Mouse (Mus musculus) cerebellum, adult 9-10 months (tissue): ENCODE measurements around the gene Magi1.

Experiments
- DNase-seq: peaks from one replicate; pipeline ENCODE4 v3.0.0; 2022

Gene Magi1

DNA sequence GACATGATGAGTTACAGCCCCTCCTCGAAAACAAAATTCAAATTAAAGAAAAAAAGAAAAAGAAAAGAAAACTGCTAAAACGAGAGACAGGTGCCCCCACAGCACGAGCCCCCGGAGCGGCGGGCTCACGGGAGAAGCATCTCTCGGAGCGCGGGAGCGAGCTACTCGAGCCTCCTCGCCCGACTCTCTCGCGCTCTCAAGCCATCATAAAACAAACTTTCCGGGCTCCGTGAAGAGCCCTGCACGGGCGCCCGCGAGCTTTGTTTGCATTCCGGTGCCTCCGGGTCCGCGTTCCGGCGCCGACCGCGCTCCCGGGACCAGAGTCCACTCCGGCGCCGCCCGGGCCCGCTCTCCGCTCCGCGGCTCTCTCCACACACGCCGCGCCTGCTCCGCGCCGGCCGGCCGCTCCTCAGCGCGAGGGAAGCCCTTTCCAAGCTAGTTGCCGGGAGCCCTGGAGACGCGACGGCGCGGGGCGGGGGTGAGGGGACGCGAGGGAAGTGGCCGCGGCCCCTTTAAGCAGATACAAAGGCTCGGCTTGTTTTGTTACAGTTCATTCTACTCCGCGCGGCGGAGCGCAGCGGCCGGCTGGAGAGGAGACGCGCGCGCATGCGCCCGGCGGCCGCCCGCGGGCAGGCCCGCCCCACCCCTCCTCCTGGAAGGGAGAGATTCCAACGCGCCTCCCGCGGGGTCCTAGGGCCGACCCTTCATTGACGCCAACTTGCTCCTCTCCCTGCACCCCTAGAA is at the start of gene Magi1:
Magi1 (minus strand) TSS at position 600 of the 744 bp plus-strand sequence.
- DNase-seq = peak; percentile 96

DNA sequence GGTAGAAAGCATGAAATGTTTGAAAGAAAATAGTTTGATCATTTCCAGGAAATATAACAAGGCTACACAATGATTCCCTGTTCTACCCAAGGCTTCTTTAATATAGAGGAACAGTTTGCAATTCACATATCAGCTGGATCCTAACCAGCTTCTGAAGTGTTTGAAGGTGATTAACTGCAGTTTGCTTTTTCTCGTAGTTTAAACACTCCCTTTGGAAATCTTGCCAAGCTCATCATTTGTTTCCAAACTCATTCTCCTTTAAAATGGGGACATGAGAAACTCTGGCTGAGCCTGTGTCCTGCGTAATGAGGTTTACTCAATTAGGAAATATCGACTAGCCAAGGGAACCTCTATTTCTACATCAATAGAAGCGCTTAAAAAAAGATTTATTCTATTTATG is 43.4 kb upstream of the Magi1 start:
- no peak for DNase-seq

GRCm38 (mm10) chr6:94316886-94317285 is 33.2 kb upstream of the Magi1 start:
- DNase-seq = no peak

GRCm38 (mm10) chr6:94312285-94312684 is 28.6 kb upstream of the Magi1 start:
- no peak for DNase-seq

DNA sequence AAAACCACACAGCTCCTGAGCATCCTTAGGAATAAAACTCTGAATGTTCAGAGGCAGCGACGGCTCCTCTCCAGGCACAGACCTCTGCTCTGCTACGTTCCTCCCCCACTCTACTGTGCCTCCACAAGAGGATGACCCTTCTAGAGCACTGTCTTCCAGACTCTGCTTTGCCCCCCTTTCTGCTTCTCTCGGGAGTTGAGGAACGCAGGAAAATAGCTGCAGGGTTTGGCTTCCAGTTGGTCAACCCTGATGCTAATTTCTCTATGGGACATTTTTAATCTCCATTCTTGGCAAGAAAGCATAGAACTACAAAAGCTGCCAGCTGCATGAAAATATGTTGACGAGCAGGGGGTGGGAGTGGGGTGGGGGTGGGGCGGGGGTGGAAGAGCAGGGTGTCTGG is 24.8 kb upstream of the Magi1 start:
- no peak for DNase-seq

- no peak for DNase-seq
Observed at GRCm38 (mm10) chr6:94303512-94303911, 19.8 kb upstream of the Magi1 start.

DNA sequence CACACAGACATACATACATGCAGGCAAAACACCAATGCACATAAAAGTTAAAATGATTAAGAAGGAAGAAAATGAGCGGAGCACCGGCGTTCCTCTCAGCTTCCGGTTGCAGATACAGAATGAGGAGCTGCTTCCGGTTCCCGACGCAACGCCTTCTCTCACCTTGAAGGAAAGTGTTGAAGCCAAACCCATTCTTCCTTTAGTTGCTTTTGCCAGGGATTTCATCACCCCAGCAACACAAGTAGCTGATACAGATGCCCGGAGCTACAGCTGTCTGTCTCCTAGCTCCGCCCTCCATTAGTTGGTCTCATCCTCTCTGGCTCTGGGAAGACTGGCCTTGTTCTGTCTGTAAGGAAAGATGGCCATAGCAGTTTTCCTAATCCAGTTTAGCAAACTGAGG is 18.1 kb upstream of the Magi1 start:
- no peak for DNase-seq

DNA sequence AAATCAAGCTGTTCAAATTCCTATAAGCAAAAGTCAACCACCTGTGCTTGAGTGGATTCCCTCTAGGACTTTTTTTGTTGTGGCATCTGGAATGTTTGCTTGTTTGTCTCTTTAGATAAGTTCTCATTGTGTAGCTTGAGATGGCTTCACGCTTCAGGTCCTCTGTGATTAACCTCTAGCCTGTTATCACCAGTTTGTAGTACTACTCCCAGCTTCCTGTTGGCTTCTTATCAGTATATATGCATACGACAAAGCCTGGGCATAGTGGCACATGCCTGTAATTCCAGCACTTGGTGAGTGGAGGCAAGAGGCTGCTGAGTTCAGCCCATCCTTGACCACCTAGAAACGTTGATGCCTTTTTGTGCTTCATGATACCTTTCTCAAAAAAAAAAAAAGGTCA is 16.8 kb upstream of the Magi1 start:
- DNase-seq = no peak

DNA sequence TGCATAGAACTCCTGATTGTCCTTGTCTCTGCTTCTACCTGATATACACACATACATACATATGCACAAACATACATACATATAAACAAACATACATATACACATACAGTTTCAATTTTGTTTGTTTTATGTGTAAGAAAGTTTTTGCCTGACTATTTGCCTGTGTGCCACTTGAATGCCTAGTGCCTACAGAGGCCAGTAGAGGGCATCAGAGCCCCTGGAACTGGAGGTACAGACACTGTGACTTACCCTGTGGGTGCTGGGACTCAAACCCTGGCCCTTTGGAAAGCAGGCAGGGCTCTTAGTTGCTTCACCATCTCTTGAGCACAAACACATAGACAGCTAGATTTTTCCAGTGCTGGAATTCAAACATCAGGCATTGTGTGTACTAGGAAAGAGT is 3.7 kb upstream of the Magi1 start:
- no peak for DNase-seq

DNA sequence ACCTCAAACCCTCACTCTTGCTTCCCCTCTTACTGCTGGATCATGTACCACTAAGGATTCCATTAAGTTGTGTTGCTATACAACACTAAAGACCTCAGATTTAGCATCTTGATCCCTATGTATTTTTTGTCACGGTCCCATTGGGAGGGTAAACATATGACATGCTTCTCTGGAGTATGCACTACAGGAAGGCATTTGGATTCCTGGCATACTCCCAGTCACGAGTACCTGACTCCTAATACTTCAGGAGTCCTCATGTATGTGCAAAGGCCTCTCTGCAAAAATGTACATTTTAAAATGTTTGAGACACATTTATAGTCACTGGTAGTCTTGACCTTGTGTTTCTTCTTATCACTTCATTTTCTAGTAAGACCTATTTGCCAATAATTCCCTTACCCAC is 2.8 kb upstream of the Magi1 start:
- DNase-seq = no peak

DNA sequence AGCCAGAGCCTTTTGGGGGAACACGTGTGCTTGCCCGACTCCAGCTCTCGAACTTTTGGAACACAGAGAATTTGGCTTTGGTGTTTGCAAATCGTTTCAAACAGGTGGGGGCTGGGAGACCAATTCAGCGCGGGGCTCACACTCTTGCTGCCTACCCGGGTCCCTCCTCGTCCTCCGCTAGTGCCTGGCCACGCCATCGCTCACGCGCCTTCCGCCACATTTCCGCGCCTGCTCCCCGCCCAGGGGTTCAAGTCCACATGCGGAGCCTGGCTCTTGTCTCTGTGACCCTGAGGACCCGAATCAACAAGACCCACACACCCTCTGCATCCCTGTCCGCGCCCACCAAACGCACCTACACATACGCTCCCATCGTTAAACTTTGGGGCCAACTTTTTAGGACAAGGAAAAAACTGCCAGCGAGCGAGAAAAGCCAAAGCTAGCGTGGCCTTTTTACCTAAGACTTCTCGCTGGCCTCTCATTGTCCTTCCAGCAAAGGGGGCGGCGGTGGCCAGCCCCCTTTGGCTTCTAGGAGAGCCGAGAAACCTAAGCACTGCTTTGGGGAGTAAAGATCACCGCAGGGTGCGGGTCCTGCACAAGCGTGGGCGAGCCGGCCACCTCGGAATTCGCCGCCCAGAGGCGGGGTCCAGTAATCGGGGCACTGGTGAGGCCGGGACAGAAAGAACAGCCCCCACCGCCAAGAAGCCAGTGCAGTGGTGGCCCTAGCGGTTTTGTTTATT is 540 bp upstream of the Magi1 start:
- peak; percentile 39 for DNase-seq

- DNase-seq = peak; percentile 58
Observed at GRCm38 (mm10) chr6:94282301-94283241, 1.1 kb downstream of the Magi1 start.

DNA sequence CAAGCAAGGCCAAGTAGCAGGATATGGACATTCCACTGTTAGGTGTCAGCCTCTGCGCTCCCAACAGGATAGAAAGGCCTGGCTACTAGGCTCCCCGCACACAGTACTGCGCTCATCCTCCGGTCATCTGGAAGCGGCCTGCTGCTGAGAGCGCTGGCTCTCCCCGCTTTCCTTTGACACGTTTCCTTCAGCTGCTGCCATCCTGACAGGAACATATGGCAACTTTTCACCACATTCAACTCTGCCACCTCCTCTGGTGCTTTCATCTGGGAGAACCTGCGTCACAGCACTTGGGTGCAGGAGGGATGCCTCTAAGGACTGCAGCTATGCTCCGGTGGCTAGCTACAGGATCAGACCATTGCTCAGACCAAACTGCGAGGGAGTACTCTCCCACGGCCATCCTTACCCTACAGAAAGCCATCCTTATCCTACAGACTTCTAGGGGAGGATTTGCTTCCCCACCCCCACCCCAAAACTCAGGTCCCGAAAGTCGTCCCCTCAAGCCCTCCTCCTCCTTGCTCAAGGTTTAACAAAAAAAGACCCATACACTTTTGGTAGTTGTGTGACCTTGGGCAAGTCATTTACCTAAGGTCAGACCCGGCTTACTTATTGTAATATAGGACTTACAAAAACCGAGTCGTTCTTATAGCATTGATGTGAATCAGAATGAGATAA is 2.0 kb downstream of the Magi1 start:
- DNase-seq = peak; percentile 56

- DNase-seq = no peak
Observed at GRCm38 (mm10) chr6:94273941-94274340, 9.8 kb downstream of the Magi1 start.

DNA sequence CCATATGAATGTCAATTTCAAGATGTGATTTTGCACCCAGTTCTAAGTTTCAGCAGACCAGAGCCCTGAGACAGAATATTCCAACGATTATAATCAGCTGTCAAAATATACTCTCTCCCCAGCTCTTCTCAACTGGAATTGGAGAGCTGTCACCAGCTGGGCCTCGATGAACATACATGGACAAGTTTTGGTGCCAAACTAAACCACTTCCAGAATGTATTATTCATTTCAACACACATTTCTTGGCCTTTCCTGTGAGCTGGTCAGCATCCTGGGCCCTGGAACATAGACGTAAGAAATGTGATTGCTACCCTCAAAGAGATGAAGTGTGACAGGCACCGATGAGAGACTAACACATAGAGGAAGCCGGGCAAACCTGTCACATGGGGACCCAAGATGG is 13.7 kb downstream of the Magi1 start:
- no peak for DNase-seq

DNA sequence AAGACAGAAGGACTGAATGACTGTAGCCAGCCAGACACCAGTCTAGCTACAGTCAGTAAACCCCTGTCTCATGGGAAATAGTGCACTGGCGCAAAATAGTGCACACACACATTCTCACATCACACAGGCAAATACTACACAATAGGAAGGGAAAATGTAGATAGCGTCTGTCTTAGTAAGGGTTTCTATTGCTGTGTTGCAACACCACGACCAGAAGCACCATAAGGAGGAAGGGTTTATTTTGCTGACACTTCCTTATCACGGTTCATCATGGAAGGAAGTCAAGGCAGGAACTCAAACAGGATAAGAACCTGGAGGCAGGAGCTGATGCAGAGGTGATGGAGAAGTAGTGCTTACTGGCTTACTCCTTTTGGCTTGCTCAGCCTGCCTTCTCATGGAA is 14.5 kb downstream of the Magi1 start:
- DNase-seq = no peak

GRCm38 (mm10) chr6:94265244-94265935 is 18.3 kb downstream of the Magi1 start:
- DNase-seq = no peak

- no peak for DNase-seq
Observed at GRCm38 (mm10) chr6:94264183-94264941, 19.4 kb downstream of the Magi1 start.

DNA sequence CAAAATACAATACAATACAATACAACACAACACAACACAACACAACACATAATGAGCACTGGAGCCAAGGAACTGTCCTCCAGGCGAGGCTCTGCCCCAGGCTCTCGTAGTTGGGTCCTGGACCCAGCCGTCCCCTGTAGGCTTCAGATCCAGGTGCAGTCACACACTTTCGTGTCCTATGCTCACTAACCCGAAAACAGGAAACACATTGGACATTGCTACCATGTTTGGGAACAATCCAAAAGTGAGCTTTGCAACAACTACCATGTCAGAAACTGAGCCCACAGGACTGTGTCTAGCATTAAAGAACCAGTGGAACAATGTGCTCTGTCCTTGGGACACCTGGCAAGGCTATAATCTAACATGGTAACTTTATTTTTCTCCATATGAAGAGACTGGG is 22.9 kb downstream of the Magi1 start:
- no peak for DNase-seq

- no peak for DNase-seq
Observed at GRCm38 (mm10) chr6:94259981-94260380, 23.7 kb downstream of the Magi1 start.

GRCm38 (mm10) chr6:94257831-94258173 is 25.9 kb downstream of the Magi1 start:
- DNase-seq = no peak
